Mouse (Mus musculus): ENCODE results near the gene Pros1.

DNA sequence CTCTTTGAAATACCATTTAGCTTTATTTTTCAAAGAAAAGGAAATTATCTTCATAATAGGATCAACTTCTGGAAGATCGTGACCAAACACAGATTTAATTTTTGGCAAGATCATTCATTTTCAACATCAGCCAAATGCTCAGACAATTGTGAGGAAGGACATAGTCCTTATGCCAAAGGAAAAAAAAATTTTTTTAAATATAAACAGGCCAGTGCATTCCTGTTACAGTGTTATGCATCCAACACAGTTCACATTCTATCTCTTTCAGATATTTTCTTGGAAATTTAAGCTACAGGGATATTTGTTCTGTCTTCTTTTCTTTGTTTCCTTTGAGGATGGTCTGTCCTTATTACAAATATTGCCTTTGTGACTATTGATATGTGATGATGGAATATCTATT is 57.3 kb downstream of the Pros1 start:
- TF ChIP-seq GATA1 (IDR thresholded peaks at IDR 0.05; ENCODE audit: low read length) (no peak), TAL1 (IDR thresholded peaks at IDR 0.05; ENCODE audit: low read length) (no peak)
